Mouse (Mus musculus): ENCODE data around the gene Wnt6. TPM values are rescaled to one million over a fixed set of nuclear protein-coding genes. Genes with fewer than 3 reads are reported as not detected.
"Not testable (repeated sequence)": the region's sequence is repeated elsewhere in the genome, so short reads cannot be mapped to it uniquely, and the experiment has no call there.

The Wnt6 gene
- total and polyA plus RNA-seq, 2 experiments from 2014 or later = 0.11 to 0.88 TPM

DNA sequence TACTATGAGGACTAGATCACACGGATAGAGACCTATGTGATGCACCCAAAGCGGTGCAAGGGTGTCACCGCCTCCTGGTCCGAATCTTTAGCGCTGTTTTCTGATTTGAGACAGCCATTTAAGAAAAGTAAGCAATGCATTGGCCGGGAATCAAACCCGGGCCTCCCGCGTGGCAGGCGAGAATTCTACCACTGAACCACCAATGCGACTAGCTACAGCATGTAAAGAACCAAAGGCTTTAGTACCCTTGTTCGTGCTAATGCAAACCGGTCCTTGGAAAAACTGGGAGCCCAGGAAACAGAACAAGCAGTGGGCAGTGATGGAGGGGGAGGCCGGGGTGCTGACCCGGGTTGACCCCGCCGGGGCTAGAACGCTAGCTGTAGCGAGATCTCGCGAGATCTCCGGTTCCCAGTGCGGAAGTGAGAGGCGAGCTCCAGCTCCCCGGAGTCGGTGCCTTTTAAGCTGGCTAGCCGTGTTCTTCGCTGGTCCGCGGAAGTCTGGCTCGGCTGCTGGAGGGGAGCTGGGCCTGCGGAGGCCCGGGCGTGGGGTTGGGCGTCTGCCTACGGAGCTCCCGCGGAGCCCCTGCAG is 45.0 kb downstream of the Wnt6 start:
- no peaks in the 10 kb centered on the region for H3K27me3 ChIP-seq (ENCODE audit: control insufficient read depth, insufficient read depth, low read length)
- peak; percentile 92 for DNase-seq (ENCODE audit: low spot score)
- no peaks in the 10 kb centered on the region for H3K36me3 ChIP-seq (replicated peaks; ENCODE audit: control insufficient read depth, insufficient read depth, low read length)
- peaks cover 5% of the 10 kb centered on the region for H3K4me1 ChIP-seq (ENCODE audit: control insufficient read depth, insufficient read depth)
- H3K9me3 ChIP-seq (replicated peaks; ENCODE audit: control insufficient read depth, low read length) = no peaks in the 10 kb centered on the region
- peak; percentile 97 for ATAC-seq (ENCODE audit: insufficient read depth, low read depth)
- H3K9ac ChIP-seq (replicated peaks; ENCODE audit: low read depth, low read length) = peak overlapping the region; percentile 88
- 6% methylated on average over 38 of the region's 38 CpGs for WGBS
- peak overlapping the region; percentile 77 for H3K4me3 ChIP-seq (ENCODE audit: low read depth, low read length)
- H3K4me2 ChIP-seq (ENCODE audit: low read depth, low read length) = peak overlapping the region; percentile 76
- TF ChIP-seq EP300 (IDR thresholded peaks at IDR 0.05; ENCODE audit: low read depth) (0 out of 2 replicates have a peak, but pooled peaks have one; percentile 20), CTCF (IDR thresholded peaks at IDR 0.05; ENCODE audit: low read depth) (no peak)
- H3K27ac ChIP-seq (ENCODE audit: low read depth) = peak overlapping the region; percentile 92

DNA sequence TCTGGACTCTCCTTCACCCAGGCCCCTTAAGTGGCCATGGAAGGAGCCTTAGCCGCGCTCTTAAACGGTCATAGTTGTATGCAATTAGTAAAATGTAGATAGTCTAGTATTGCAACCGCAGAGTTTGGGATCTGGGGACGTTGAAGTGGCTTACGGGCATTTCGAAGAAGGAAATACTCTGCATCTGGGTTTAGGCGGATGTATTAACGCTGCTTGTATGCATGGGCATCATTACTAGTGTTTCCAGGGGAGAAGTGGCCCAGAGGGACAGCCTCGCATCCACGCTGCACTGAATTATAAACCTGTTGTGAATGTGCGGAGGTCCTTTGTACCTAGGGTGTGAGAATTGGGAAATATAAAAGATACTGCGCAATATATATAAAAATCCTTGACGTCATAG is 45.5 kb downstream of the Wnt6 start:
- Histone ChIP-seq H3K4me2 (ENCODE audit: low read depth, low read length) (peak overlapping the region; percentile 76), H3K9me3 (replicated peaks; ENCODE audit: control insufficient read depth, low read length) (no peaks in the 10 kb centered on the region), H3K4me1 (ENCODE audit: control insufficient read depth, insufficient read depth) (peaks cover 5% of the 10 kb centered on the region), H3K36me3 (replicated peaks; ENCODE audit: control insufficient read depth, insufficient read depth, low read length) (no peaks in the 10 kb centered on the region), H3K27ac (ENCODE audit: low read depth) (peak overlapping the region; percentile 92), H3K27me3 (ENCODE audit: control insufficient read depth, insufficient read depth, low read length) (no peaks in the 10 kb centered on the region), H3K9ac (replicated peaks; ENCODE audit: low read depth, low read length) (peak overlapping the region; percentile 88), H3K4me3 (ENCODE audit: low read depth, low read length) (peak overlapping the region; percentile 77)
- ATAC-seq (ENCODE audit: insufficient read depth, low read depth) (peak; percentile 15; the same call in 1 of the 2 replicates), DNase-seq (ENCODE audit: low spot score) (no peak)
- 13% methylated on average over 14 of the region's 14 CpGs for WGBS
- TF ChIP-seq CTCF (IDR thresholded peaks at IDR 0.05; ENCODE audit: low read depth) (no peak), EP300 (IDR thresholded peaks at IDR 0.05; ENCODE audit: low read depth) (0 out of 2 replicates have a peak, but pooled peaks have one; percentile 0)

DNA sequence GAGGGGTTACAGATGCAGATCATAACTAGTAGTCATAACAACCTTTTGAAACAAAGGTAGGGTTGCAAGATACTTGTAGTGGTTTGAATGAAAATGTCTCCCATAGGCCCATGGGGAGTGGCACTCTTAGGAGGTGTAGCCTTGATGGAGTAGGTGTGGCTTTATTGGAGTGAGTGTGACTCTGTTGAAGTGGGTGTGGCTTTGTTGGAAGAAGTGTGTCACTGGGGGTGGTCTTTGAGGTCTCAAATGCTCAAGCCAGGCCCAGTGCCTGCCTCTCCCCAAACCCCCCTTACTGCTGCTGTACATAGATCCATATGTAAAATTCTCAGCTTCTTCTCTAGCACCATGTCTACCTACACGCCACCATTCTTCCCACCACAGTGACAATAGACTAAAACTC is 46.8 kb downstream of the Wnt6 start:
- no peaks in the 10 kb centered on the region for H3K9me3 ChIP-seq (replicated peaks; ENCODE audit: control insufficient read depth, low read length)
- no peak overlapping the region for H3K4me2 ChIP-seq (ENCODE audit: low read depth, low read length)
- no peak for TF ChIP-seq CTCF (IDR thresholded peaks at IDR 0.05; ENCODE audit: low read depth)
- no peak for TF ChIP-seq EP300 (IDR thresholded peaks at IDR 0.05; ENCODE audit: low read depth)
- no peak overlapping the region for H3K4me3 ChIP-seq (ENCODE audit: low read depth, low read length)
- no peaks in the 10 kb centered on the region for H3K36me3 ChIP-seq (replicated peaks; ENCODE audit: control insufficient read depth, insufficient read depth, low read length)
- no peak overlapping the region for H3K27ac ChIP-seq (ENCODE audit: low read depth)
- 84% methylated on average over 1 of the region's 1 CpGs for WGBS
- H3K4me1 ChIP-seq (ENCODE audit: control insufficient read depth, insufficient read depth) = peaks cover 5% of the 10 kb centered on the region
- DNase-seq (ENCODE audit: low spot score) (no peak), ATAC-seq (ENCODE audit: insufficient read depth, low read depth) (no peak)
- no peak overlapping the region for H3K9ac ChIP-seq (replicated peaks; ENCODE audit: low read depth, low read length)
- no peaks in the 10 kb centered on the region for H3K27me3 ChIP-seq (ENCODE audit: control insufficient read depth, insufficient read depth, low read length)

DNA sequence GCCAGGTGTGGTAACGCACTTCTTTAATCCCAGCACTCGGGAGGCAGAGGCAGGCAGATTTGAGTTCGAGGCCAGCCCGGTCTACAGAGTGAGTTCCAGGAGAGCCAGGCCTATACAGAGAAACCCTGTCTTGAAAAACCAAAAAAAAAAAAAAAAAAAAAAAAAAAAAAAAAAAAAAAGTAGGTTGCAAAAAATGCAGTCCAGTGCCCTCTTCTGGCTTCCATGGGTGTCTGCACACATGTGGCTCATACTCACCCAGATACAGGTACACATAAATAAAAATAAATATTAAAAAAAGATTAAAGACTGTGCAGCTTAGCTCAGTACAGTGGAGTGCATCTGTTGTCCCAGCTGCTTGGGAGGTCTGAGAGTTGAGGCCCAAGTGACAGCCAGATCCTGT is 51.9 kb downstream of the Wnt6 start:
- not testable (repeated sequence) for H3K9me3 ChIP-seq (replicated peaks; ENCODE audit: control insufficient read depth, low read length); H3K9ac ChIP-seq (replicated peaks; ENCODE audit: low read depth, low read length); DNase-seq (ENCODE audit: low spot score); H3K27me3 ChIP-seq (ENCODE audit: control insufficient read depth, insufficient read depth, low read length); H3K4me3 ChIP-seq (ENCODE audit: low read depth, low read length); H3K4me2 ChIP-seq (ENCODE audit: low read depth, low read length); H3K27ac ChIP-seq (ENCODE audit: low read depth); H3K36me3 ChIP-seq (replicated peaks; ENCODE audit: control insufficient read depth, insufficient read depth, low read length); H3K4me1 ChIP-seq (ENCODE audit: control insufficient read depth, insufficient read depth); ATAC-seq (ENCODE audit: insufficient read depth, low read depth)
- 82% methylated on average over 4 of the region's 4 CpGs for WGBS

DNA sequence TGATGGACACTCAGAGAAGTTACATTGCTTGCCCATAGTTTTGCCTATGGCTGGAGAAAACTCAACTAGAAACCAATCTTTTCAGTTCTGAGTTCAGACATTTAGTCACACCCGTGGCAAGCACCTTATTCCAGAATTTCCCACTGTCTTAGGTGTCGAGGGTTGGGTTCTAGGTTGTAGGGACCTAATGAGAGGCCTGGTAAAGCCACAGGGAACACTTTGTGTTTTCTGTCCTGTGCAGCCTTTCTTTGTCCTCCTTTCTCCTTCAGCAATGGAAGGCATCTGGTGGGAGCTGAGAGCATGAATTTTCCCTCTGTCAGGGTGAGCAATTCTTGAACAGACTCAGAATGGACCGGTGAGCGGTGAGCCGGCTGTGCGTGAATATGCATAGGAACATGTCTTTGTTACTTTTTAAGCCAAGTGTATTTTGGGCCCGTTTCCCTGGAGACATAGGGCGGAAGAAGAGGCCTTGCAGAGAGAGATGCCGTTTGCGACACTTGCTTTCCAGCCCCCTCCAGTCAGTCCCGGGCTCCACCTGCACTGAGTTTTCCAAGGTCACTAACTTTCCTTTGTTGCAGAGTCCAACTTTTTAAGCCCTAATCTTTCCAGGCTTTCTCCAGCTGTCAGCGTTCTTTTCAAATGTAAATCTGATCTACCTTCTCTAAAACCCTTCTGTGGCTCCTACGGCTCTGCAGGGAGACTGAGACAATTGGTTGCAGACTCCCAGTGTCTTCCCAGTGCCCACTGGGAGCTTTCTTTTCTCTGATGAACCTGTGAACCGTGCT is 53.0 kb downstream of the Wnt6 start:
- Histone ChIP-seq H3K4me3 (ENCODE audit: low read depth, low read length) (no peak overlapping the region), H3K27me3 (ENCODE audit: control insufficient read depth, insufficient read depth, low read length) (no peaks in the 10 kb centered on the region), H3K9me3 (replicated peaks; ENCODE audit: control insufficient read depth, low read length) (no peaks in the 10 kb centered on the region), H3K4me1 (ENCODE audit: control insufficient read depth, insufficient read depth) (no peaks in the 10 kb centered on the region), H3K27ac (ENCODE audit: low read depth) (no peak overlapping the region), H3K9ac (replicated peaks; ENCODE audit: low read depth, low read length) (no peak overlapping the region), H3K36me3 (replicated peaks; ENCODE audit: control insufficient read depth, insufficient read depth, low read length) (no peaks in the 10 kb centered on the region), H3K4me2 (ENCODE audit: low read depth, low read length) (no peak overlapping the region)
- DNase-seq (ENCODE audit: low spot score) (no peak), ATAC-seq (ENCODE audit: insufficient read depth, low read depth) (no peak)
- TF ChIP-seq CTCF (IDR thresholded peaks at IDR 0.05; ENCODE audit: low read depth) (no peak), EP300 (IDR thresholded peaks at IDR 0.05; ENCODE audit: low read depth) (no peak)
- 30% methylated on average over 14 of the region's 14 CpGs for WGBS

Data from heart, postnatal 0 days (tissue).